Mouse (Mus musculus) liver, embryonic 15.5 days (tissue): Measurements from ENCODE around the gene Tpte. TPM values are rescaled to one million over a fixed set of nuclear protein-coding genes. Genes with fewer than 3 reads are reported as not detected.

Experiments used
- ATAC-seq: fragments of 200-750 bp; cut with Nextera tagmentation; 2 replicates; pipeline ENCODE4 v1.8.0; 2017; ENCODE audit warnings: moderate number of reproducible peaks, mild to moderate bottlenecking, moderate library complexity; ENCODE audit not compliant: insufficient read depth
- H3K27ac ChIP-seq: fragments of 300-500 bp; sonication (generic); replicated peaks from 2 replicates; pipeline ENCODE4 v1.5.1; 2015; ENCODE audit warnings: mild to moderate bottlenecking, inconsistent platforms
- H3K27me3 ChIP-seq: fragments of 300-500 bp; sonication (generic); 2 replicates; pipeline ENCODE4 v1.6.1; 2015; ENCODE audit warnings: mild to moderate bottlenecking, inconsistent platforms
- H3K36me3 ChIP-seq: fragments of 300-500 bp; sonication (generic); replicated peaks from 2 replicates; pipeline ENCODE4 v1.6.1; 2015; ENCODE audit warnings: moderate library complexity, mild to moderate bottlenecking, inconsistent platforms
- H3K4me1 ChIP-seq: fragments of 300-500 bp; sonication (generic); replicated peaks from 2 replicates; pipeline ENCODE4 v1.6.1; 2015; ENCODE audit warnings: inconsistent platforms
- H3K4me2 ChIP-seq: fragments of 300-500 bp; sonication (generic); 2 replicates; pipeline ENCODE4 v1.6.1; 2015; ENCODE audit warnings: moderate library complexity, mild to moderate bottlenecking, inconsistent platforms
- H3K4me3 ChIP-seq: fragments of 300-500 bp; sonication (generic); replicated peaks from 2 replicates; pipeline ENCODE4 v1.5.1; 2015; ENCODE audit warnings: mild to moderate bottlenecking, inconsistent platforms
- H3K9ac ChIP-seq: fragments of 300-500 bp; sonication (generic); 2 replicates; pipeline ENCODE4 v1.6.1; 2015; ENCODE audit warnings: moderate library complexity, mild to moderate bottlenecking, inconsistent platforms
- H3K9me3 ChIP-seq: fragments of 300-500 bp; sonication (generic); replicated peaks from 2 replicates; pipeline ENCODE4 v1.6.1; 2016; ENCODE audit warnings: inconsistent platforms
- WGBS: fragments of 180-500 bp; shearing (Covaris S2); methylation state at CpG from one replicate; pipeline ENCODE4 v1.1.7; 2015; ENCODE audit warnings: mixed read lengths; ENCODE audit not compliant: insufficient replicate concordance; 5-methylcytosine and 5-hydroxymethylcytosine counted together
- polyA plus RNA-seq: library from polyadenylated mRNA; unstranded; fragments of >200 nt; fragmentation: Nextera tagmentation; extraction: Ambion mirVana; gene quantifications from 2 replicates; pipeline ENCODE4 v1.2.1, GENCODE M21; 2015

Gene Tpte
- polyA plus RNA-seq, 1 experiment from 2014 or later: not detected

GRCm38 (mm10) chr8:22376903-22377302 lies 93.7 kb downstream of the Tpte start:
- Histone ChIP-seq H3K9me3 (no peaks in the 10 kb centered on the region), H3K36me3 (peaks cover 25% of the 10 kb centered on the region)
- ATAC-seq: no peak

GRCm38 (mm10) chr8:22380934-22381333 lies 97.7 kb downstream of the Tpte start:
- H3K4me2 ChIP-seq: no peak overlapping the region
- H3K36me3 ChIP-seq: peaks cover 50% of the 10 kb centered on the region
- H3K9ac ChIP-seq: no peak overlapping the region
- ATAC-seq: no peak
- H3K27me3 ChIP-seq: no peaks in the 10 kb centered on the region
- no peak overlapping the region for H3K4me3 ChIP-seq
- no peak overlapping the region for H3K27ac ChIP-seq
- WGBS: 79% methylated on average over 11 of the region's 11 CpGs
- H3K9me3 ChIP-seq: no peaks in the 10 kb centered on the region
- H3K4me1 ChIP-seq: no peaks in the 10 kb centered on the region

More at GRCm38 (mm10) chr8:22376903-22377302, 93.7 kb downstream of the Tpte start:
- no peak overlapping the region for H3K4me2 ChIP-seq
- H3K9ac ChIP-seq: no peak overlapping the region
- no peak overlapping the region for H3K27ac ChIP-seq
- no peaks in the 10 kb centered on the region for H3K27me3 ChIP-seq
- H3K4me3 ChIP-seq: no peak overlapping the region
- H3K4me1 ChIP-seq: no peaks in the 10 kb centered on the region
- 49% methylated on average over 5 of the region's 5 CpGs for WGBS

- H3K9me3 ChIP-seq: no peaks in the 10 kb centered on the region
- H3K4me3 ChIP-seq: no peak overlapping the region
- no peak for ATAC-seq
- WGBS: 81% methylated on average over 19 of the region's 19 CpGs
- H3K4me2 ChIP-seq: no peak overlapping the region
- peaks cover 52% of the 10 kb centered on the region for H3K36me3 ChIP-seq
- H3K4me1 ChIP-seq: no peaks in the 10 kb centered on the region
- H3K27ac ChIP-seq: no peak overlapping the region
- no peaks in the 10 kb centered on the region for H3K27me3 ChIP-seq
- H3K9ac ChIP-seq: no peak overlapping the region
These were observed 99.8 kb downstream of the Tpte start for GRCm38 (mm10) chr8:22382824-22383595.

GRCm38 (mm10) chr8:22385158-22385557 lies 101.9 kb downstream of the Tpte start:
- no peak for ATAC-seq
- H3K36me3 ChIP-seq: peaks cover 66% of the 10 kb centered on the region
- no peak overlapping the region for H3K27ac ChIP-seq

GRCm38 (mm10) chr8:22389874-22390273 lies 106.6 kb downstream of the Tpte start:
- Histone ChIP-seq H3K9me3 (no peaks in the 10 kb centered on the region), H3K4me1 (peaks cover 21% of the 10 kb centered on the region), H3K36me3 (peaks cover 29% of the 10 kb centered on the region), H3K27ac (peak overlapping the region; percentile 46; the same call in 1 of the 2 replicates), H3K9ac (no peak overlapping the region), H3K27me3 (no peaks in the 10 kb centered on the region), H3K4me3 (no peak overlapping the region), H3K4me2 (no peak overlapping the region)
- no peak for ATAC-seq
- WGBS: 71% methylated on average over 10 of the region's 10 CpGs

More at GRCm38 (mm10) chr8:22385158-22385557, 101.9 kb downstream of the Tpte start:
- no peak overlapping the region for H3K4me2 ChIP-seq
- WGBS: 67% methylated on average over 6 of the region's 6 CpGs
- no peak overlapping the region for H3K9ac ChIP-seq
- no peaks in the 10 kb centered on the region for H3K4me1 ChIP-seq
- no peaks in the 10 kb centered on the region for H3K27me3 ChIP-seq
- no peak overlapping the region for H3K4me3 ChIP-seq
- H3K9me3 ChIP-seq: no peaks in the 10 kb centered on the region

GRCm38 (mm10) chr8:22390766-22391463 lies 107.7 kb downstream of the Tpte start:
- Histone ChIP-seq H3K4me3 (no peak overlapping the region), H3K9me3 (no peaks in the 10 kb centered on the region), H3K36me3 (peaks cover 24% of the 10 kb centered on the region), H3K27ac (peak overlapping the region; percentile 41; the same call in 1 of the 2 replicates), H3K27me3 (no peaks in the 10 kb centered on the region), H3K4me2 (no peak overlapping the region), H3K9ac (no peak overlapping the region), H3K4me1 (peaks cover 26% of the 10 kb centered on the region)
- 59% methylated on average over 8 of the region's 8 CpGs for WGBS
- ATAC-seq: peak; percentile 80

GRCm38 (mm10) chr8:22394471-22394870 lies 111.2 kb downstream of the Tpte start:
- H3K9ac ChIP-seq: no peak overlapping the region
- peaks cover 44% of the 10 kb centered on the region for H3K4me1 ChIP-seq
- H3K36me3 ChIP-seq: peaks cover 4% of the 10 kb centered on the region; the same call in 1 of the 2 replicates
- whole genome bisulfite sequencing: 35% methylated on average over 4 of the region's 4 CpGs
- peak overlapping the region; percentile 18; the same call in 1 of the 2 replicates for H3K4me2 ChIP-seq
- ATAC-seq: no peak
- H3K9me3 ChIP-seq: no peaks in the 10 kb centered on the region
- H3K4me3 ChIP-seq: no peak overlapping the region
- H3K27me3 ChIP-seq: peaks cover 4% of the 10 kb centered on the region; the same call in 1 of the 2 replicates
- H3K27ac ChIP-seq: peak overlapping the region; percentile 15; the same call in 1 of the 2 replicates

- H3K27ac ChIP-seq: peak overlapping the region; percentile 19; the same call in 1 of the 2 replicates
- no peak overlapping the region for H3K9ac ChIP-seq
- H3K36me3 ChIP-seq: peaks cover 3% of the 10 kb centered on the region; the same call in 1 of the 2 replicates
- H3K4me2 ChIP-seq: no peak overlapping the region
- 78% methylated on average over 8 of the region's 8 CpGs for WGBS
- H3K4me3 ChIP-seq: no peak overlapping the region
- no peak for ATAC-seq
- H3K9me3 ChIP-seq: no peaks in the 10 kb centered on the region
- peaks cover 45% of the 10 kb centered on the region for H3K4me1 ChIP-seq
- H3K27me3 ChIP-seq: peaks cover 4% of the 10 kb centered on the region; the same call in 1 of the 2 replicates
These were observed 112.0 kb downstream of the Tpte start for GRCm38 (mm10) chr8:22395256-22395655.

GRCm38 (mm10) chr8:22397811-22398141 lies 114.5 kb downstream of the Tpte start:
- WGBS: under 1% methylated on average over 13 of the region's 13 CpGs
- no peak for ATAC-seq
- Histone ChIP-seq H3K36me3 (no peaks in the 10 kb centered on the region), H3K9me3 (no peaks in the 10 kb centered on the region), H3K27me3 (peaks cover 4% of the 10 kb centered on the region; the same call in 1 of the 2 replicates), H3K4me1 (peaks cover 38% of the 10 kb centered on the region), H3K9ac (peak overlapping the region; percentile 55), H3K4me2 (peak overlapping the region; percentile 81), H3K4me3 (peak overlapping the region; percentile 82), H3K27ac (peak overlapping the region; percentile 76)

- no peaks in the 10 kb centered on the region for H3K36me3 ChIP-seq
- H3K27me3 ChIP-seq: peaks cover 4% of the 10 kb centered on the region; the same call in 1 of the 2 replicates
- H3K4me3 ChIP-seq: peak within 1 kb of the TSS; percentile 82
- peak; percentile 85 for ATAC-seq
- H3K9ac ChIP-seq: peak within 1 kb of the TSS; percentile 55
- H3K27ac ChIP-seq: peak within 1 kb of the TSS; percentile 76
- H3K4me2 ChIP-seq: peak within 1 kb of the TSS; percentile 81
- H3K9me3 ChIP-seq: no peaks in the 10 kb centered on the region
- H3K4me1 ChIP-seq: peaks cover 35% of the 10 kb centered on the region
- under 1% methylated on average over 76 of the region's 77 CpGs for whole genome bisulfite sequencing
These were observed 115.1 kb downstream of the Tpte start, which contains the start of gene Slc25a15 for GRCm38 (mm10) chr8:22398142-22398951. Slc25a15 (minus strand) TSS chr8:22398597.
